Mouse (Mus musculus): ENCODE data around the gene Tnnt3. TPM values are rescaled to one million over a fixed set of nuclear protein-coding genes. Genes with fewer than 3 reads are reported as not detected.

Gene Tnnt3
- total RNA-seq, 2 experiments from 2014 or later = 1.5 to 3.9 TPM

- ATAC-seq (ENCODE audit: poor library complexity, severe bottlenecking) = no peak
These were observed 39.7 kb downstream of the Tnnt3 start for GRCm38 (mm10) chr7:142538291-142538690.

GRCm38 (mm10) chr7:142538766-142539165 lies 40.1 kb downstream of the Tnnt3 start:
- ATAC-seq (ENCODE audit: poor library complexity, severe bottlenecking) = no peak

GRCm38 (mm10) chr7:142539828-142540227 lies 41.2 kb downstream of the Tnnt3 start:
- ATAC-seq (ENCODE audit: poor library complexity, severe bottlenecking) = no peak

GRCm38 (mm10) chr7:142542771-142543303 lies 44.2 kb downstream of the Tnnt3 start:
- no peak for ATAC-seq (ENCODE audit: poor library complexity, severe bottlenecking)

- ATAC-seq (ENCODE audit: poor library complexity, severe bottlenecking) = no peak
These were observed 47.3 kb downstream of the Tnnt3 start for GRCm38 (mm10) chr7:142545967-142546366.

- no peak for ATAC-seq (ENCODE audit: poor library complexity, severe bottlenecking)
These were observed 49.2 kb downstream of the Tnnt3 start for GRCm38 (mm10) chr7:142547874-142548273.

- ATAC-seq (ENCODE audit: poor library complexity, severe bottlenecking) = no peak
These were observed 50.1 kb downstream of the Tnnt3 start for GRCm38 (mm10) chr7:142548706-142549105.

- ATAC-seq (ENCODE audit: poor library complexity, severe bottlenecking) = no peak
These were observed 51.5 kb downstream of the Tnnt3 start for GRCm38 (mm10) chr7:142549941-142550763.

- ATAC-seq (ENCODE audit: poor library complexity, severe bottlenecking) = no peak
These were observed 52.3 kb downstream of the Tnnt3 start for GRCm38 (mm10) chr7:142550935-142551373.

- ATAC-seq (ENCODE audit: poor library complexity, severe bottlenecking) = no peak
These were observed 53.1 kb downstream of the Tnnt3 start for GRCm38 (mm10) chr7:142551691-142552090.

GRCm38 (mm10) chr7:142552591-142553416 lies 54.2 kb downstream of the Tnnt3 start:
- ATAC-seq (ENCODE audit: poor library complexity, severe bottlenecking) = no peak

- ATAC-seq (ENCODE audit: poor library complexity, severe bottlenecking) = no peak
These were observed 55.0 kb downstream of the Tnnt3 start for GRCm38 (mm10) chr7:142553417-142554335.

GRCm38 (mm10) chr7:142554625-142555024 lies 56.0 kb downstream of the Tnnt3 start:
- no peak for ATAC-seq (ENCODE audit: poor library complexity, severe bottlenecking)

- no peak for ATAC-seq (ENCODE audit: poor library complexity, severe bottlenecking)
These were observed 56.9 kb downstream of the Tnnt3 start for GRCm38 (mm10) chr7:142555366-142556088.

- ATAC-seq (ENCODE audit: poor library complexity, severe bottlenecking) = no peak
These were observed 57.4 kb downstream of the Tnnt3 start for GRCm38 (mm10) chr7:142556089-142556476.

- no peak for ATAC-seq (ENCODE audit: poor library complexity, severe bottlenecking)
These were observed 59.1 kb downstream of the Tnnt3 start for GRCm38 (mm10) chr7:142557696-142558095.

- ATAC-seq (ENCODE audit: poor library complexity, severe bottlenecking) = no peak
These were observed 60.0 kb downstream of the Tnnt3 start for GRCm38 (mm10) chr7:142558511-142559146.

- no peak for ATAC-seq (ENCODE audit: poor library complexity, severe bottlenecking)
These were observed 61.1 kb downstream of the Tnnt3 start for GRCm38 (mm10) chr7:142559651-142560175.

Measured in megakaryocyte, adult 5-6 weeks (primary cell).